In the genomic region with DNA sequence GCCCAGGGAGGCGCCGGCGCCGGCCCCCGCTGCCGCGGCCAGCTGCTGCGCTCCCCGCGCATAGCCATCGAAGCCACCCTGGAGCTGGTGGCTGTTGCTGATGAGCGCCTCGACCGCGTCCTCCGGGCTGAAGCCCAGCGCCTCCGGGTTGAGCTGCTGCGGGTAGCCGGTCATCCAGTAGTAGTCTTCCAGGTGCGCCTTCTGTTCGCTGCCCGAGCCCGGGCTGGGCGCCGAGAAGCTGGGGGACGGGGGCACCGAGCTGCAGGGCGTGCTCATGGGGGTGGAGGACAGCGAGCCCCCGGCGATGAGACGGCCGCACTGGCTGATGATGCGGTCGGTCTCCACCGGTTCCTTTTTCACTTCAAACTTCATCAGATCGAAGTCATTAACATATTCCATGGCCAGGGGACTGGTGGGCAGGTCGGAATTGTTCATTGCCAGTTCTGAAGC, we compare ENCODE assay signal across 8 mouse cellular contexts. TPM values are rescaled to one million over a fixed set of nuclear protein-coding genes. Genes with fewer than 3 reads are reported as not detected.
A peak's percentile ranks its signal among the peaks of the same experiment; 100 is the strongest.
DNase-seq lines count a peak whose midpoint lies in the region; ATAC-seq lines count a peak whose summit lies in the region.

No protein-coding gene starts in this region.

- H3K9me3 ChIP-seq in midbrain, embryonic 10.5 days (replicated peaks): no peaks in the 10 kb centered on the region
- H3K9me3 ChIP-seq in stomach, embryonic 14.5 days (ENCODE audit: control insufficient read depth, low read depth, low read length): no peaks in the 10 kb centered on the region

- ATAC-seq in stomach, embryonic 14.5 days (ENCODE audit: insufficient number of reproducible peaks, insufficient read depth, low FRiP score, low read depth): peak; percentile 3; the same call in 1 of the 2 replicates

- H3K36me3 ChIP-seq in midbrain, embryonic 10.5 days: no peaks in the 10 kb centered on the region
- no peaks in the 10 kb centered on the region for H3K36me3 ChIP-seq in stomach, embryonic 14.5 days (ENCODE audit: control insufficient read depth, insufficient read depth, low read length)

- H3K4me2 ChIP-seq in stomach, embryonic 14.5 days (replicated peaks; ENCODE audit: low read depth, low read length): peak overlapping the region; percentile 61

- H3K27ac ChIP-seq in midbrain, embryonic 10.5 days (replicated peaks): peak overlapping the region; percentile 83
- H3K27ac ChIP-seq in stomach, embryonic 14.5 days (ENCODE audit: low read length): peak overlapping the region; percentile 94

- H3K9ac ChIP-seq in stomach, embryonic 14.5 days (replicated peaks; ENCODE audit: low read depth, low read length): peak overlapping the region; percentile 64

- WGBS in midbrain, embryonic 10.5 days: under 1% methylated on average over 39 of the region's 39 CpGs
- WGBS in stomach, embryonic 14.5 days: under 1% methylated on average over 39 of the region's 39 CpGs

- H3K4me3 ChIP-seq in midbrain, embryonic 10.5 days: peak overlapping the region; percentile 76
- H3K4me3 ChIP-seq in stomach, embryonic 14.5 days (ENCODE audit: low read depth, low read length): peak overlapping the region; percentile 71

- peaks cover 65% of the 10 kb centered on the region for H3K27me3 ChIP-seq in midbrain, embryonic 10.5 days (ENCODE audit: low read depth, poor library complexity, severe bottlenecking)
- no peaks in the 10 kb centered on the region for H3K27me3 ChIP-seq in stomach, embryonic 14.5 days (ENCODE audit: control insufficient read depth, insufficient read depth, low read length)

- H3K4me1 ChIP-seq in midbrain, embryonic 10.5 days: peaks cover 49% of the 10 kb centered on the region
- H3K4me1 ChIP-seq in stomach, embryonic 14.5 days (ENCODE audit: control insufficient read depth, insufficient read depth, low read length): peaks cover 9% of the 10 kb centered on the region; the same call in 1 of the 2 replicates

- DNase-seq in spleen, adult 18-20 months: peak; percentile 13 to 44
- DNase-seq in spleen, adult 12 weeks (ENCODE audit: low spot score): no peak
- DNase-seq in cerebellum, postnatal 10 days: peak; percentile 59 to 65
- DNase-seq in gastrocnemius, postnatal 25 days: peak; percentile 44
- peak; percentile 50 for DNase-seq in kidney, postnatal 14 days
- DNase-seq in midbrain, embryonic 10.5 days (ENCODE audit: low spot score): peak; percentile 63
- DNase-seq in retina, embryonic 14.5 days (ENCODE audit: low spot score): no peak

RNA-seq across cellular contexts. Expression of a gene that starts 1.2 kb away (rescaled TPM):
- 100 to 1,000 TPM in 1 of 2 experiments, 10 to 100 TPM in 1; 85.0 to 103 TPM for total RNA-seq in gastrocnemius, postnatal 25 days (2021)
- polyA plus RNA-seq in midbrain, embryonic 10.5 days (2016; fragmentation: Nextera tagmentation; extraction: Ambion mirVana): 2.2 and 2.6 TPM in 2 replicates
- polyA plus RNA-seq in stomach, embryonic 14.5 days (2014; fragmentation: Nextera tagmentation; extraction: Ambion mirVana): 12.1 and 14.7 TPM in 2 replicates

Comparison
In these comparisons a context has a peak if more than half of its experiments do, and no peak if none do; other contexts are left out.
1. DNase-seq: peak in spleen, adult 18-20 months (2 of 2), cerebellum, postnatal 10 days (2 of 2), gastrocnemius, postnatal 25 days (single experiment), kidney, postnatal 14 days (single experiment) and midbrain, embryonic 10.5 days (single experiment); none in spleen, adult 12 weeks (single experiment) and retina, embryonic 14.5 days (single experiment).